Mouse (Mus musculus): ENCODE data around the gene Hey2. TPM values are rescaled to one million over a fixed set of nuclear protein-coding genes. Genes with fewer than 3 reads are reported as not detected.

Gene Hey2
- total RNA-seq (2014; rRNA removed), result 0.18 and 0.40 TPM in 2 replicates
- 0.38 and 0.40 TPM in 2 replicates for polyA plus RNA-seq (2012; rRNA removed)

DNA sequence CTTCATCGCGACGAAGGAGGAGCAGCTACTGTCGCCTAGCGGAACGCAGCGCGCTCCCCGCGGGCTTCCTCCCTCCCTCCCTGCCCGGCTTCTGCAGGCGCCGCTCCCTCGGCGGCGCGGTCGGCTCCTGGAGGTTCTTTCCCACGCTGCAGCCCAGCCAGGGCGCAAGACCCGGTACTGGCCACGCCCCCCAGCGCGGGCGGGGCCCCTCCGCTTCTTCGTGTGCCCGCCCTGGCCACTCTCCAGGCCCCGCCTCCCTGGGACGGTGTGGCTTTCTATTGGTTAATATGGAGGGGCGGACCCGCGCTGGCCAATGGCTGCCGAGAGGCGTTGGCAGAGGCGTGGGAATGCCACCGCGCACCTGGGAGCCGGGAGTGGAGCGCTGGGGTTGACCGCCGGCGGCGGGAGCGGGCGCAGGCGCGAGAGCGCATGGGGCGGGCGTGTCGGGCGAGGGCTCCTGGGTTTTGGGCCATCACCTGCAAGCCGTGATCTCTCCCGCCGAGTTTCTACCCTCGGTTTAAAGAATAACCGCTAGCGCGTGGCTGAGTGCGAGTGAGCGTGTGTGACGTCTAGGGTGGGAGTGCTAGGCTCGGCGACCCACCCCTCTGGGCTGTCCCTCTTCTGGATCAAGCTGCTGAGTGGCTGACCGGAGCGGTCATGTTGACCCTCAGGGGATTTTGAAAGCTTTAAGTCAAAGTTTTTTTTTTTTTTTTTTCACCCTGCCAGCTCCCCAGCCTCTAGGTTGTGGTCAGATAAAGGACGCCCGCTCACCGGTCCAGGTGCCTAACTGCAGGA is at the start of gene Hey2:
Gene Hey2, minus strand, starts transcription at position 159 of the 795 bp plus-strand sequence.
- Histone ChIP-seq H3K4me1 (ENCODE audit: control insufficient read depth, insufficient read depth, low read length) (peaks cover 10% of the 10 kb centered on the region), H3K36me3 (ENCODE audit: control insufficient read depth, insufficient read depth, low read length) (no peaks in the 10 kb centered on the region), H3K27me3 (ENCODE audit: control insufficient read depth, insufficient read depth, low read length) (peaks cover 24% of the 10 kb centered on the region), H3K79me2 (ENCODE audit: control insufficient read depth, insufficient read depth, low read length) (no peaks in the 10 kb centered on the region), H3K27ac (replicated peaks; ENCODE audit: insufficient read depth, low read depth, low read length) (no peak within 1 kb of the TSS), H3K4me3 (ENCODE audit: insufficient read depth, low read depth, low read length) (peak within 1 kb of the TSS; percentile 61), H3K9ac (ENCODE audit: low read depth, low read length) (peak within 1 kb of the TSS; percentile 25)
- DNase-seq (ENCODE audit: extremely low read depth, low read depth, low spot score), result peak; percentile 75
- under 1% methylated on average over 70 of the region's 70 CpGs for WGBS
- TF ChIP-seq CTCF (IDR thresholded peaks at IDR 0.05; ENCODE audit: low read depth, low read length), result no peak
- TF ChIP-seq POLR2A (IDR thresholded peaks at IDR 0.05; ENCODE audit: extremely low read depth, insufficient read depth, low read length), result 0 out of 2 replicates have a peak, but pooled peaks have one; percentile 22

DNA sequence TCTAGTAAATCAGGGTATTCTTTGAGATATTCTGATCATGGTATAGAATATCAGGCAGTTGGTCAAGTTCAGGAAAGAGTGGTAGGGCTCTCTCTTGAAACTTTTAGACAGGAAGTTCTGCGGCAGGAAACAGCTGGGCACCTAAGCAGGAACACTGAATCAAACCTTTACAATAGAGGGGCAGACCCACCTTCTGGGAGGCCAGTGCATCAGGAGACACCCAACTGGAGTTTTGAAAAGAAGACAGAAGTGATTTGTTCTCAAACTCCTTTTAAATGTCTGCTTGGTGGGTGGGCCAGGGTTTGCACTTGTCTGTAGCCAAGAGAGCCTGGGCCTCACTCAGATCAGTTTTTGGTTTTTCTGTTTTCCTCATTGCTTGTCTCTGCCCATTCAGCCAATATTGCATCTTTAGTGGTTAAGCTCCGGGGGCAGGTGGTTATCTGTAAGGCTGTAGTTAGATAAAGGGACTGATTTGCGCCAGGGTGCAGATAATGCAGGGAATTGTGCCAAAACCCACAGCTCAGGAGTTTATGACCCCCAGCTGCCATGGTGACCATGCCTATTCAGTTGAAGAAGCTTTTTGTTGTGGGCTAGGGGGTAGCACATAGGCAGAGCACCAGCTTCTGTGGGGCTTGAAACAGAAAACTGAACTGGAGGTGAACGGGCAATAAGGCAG is 40.6 kb upstream of the Hey2 start:
- H3K27me3 ChIP-seq (ENCODE audit: control insufficient read depth, insufficient read depth, low read length), result no peaks in the 10 kb centered on the region
- WGBS, result 71% methylated on average over 4 of the region's 4 CpGs
- H3K27ac ChIP-seq (replicated peaks; ENCODE audit: insufficient read depth, low read depth, low read length), result no peak overlapping the region
- no peak overlapping the region for H3K9ac ChIP-seq (ENCODE audit: low read depth, low read length)
- no peaks in the 10 kb centered on the region for H3K4me1 ChIP-seq (ENCODE audit: control insufficient read depth, insufficient read depth, low read length)
- H3K79me2 ChIP-seq (ENCODE audit: control insufficient read depth, insufficient read depth, low read length), result no peaks in the 10 kb centered on the region
- no peak for DNase-seq (ENCODE audit: extremely low read depth, low read depth, low spot score)
- TF ChIP-seq CTCF (IDR thresholded peaks at IDR 0.05; ENCODE audit: low read depth, low read length) (no peak), POLR2A (IDR thresholded peaks at IDR 0.05; ENCODE audit: extremely low read depth, insufficient read depth, low read length) (no peak)
- H3K4me3 ChIP-seq (ENCODE audit: insufficient read depth, low read depth, low read length), result no peak overlapping the region
- no peaks in the 10 kb centered on the region for H3K36me3 ChIP-seq (ENCODE audit: control insufficient read depth, insufficient read depth, low read length)

DNA sequence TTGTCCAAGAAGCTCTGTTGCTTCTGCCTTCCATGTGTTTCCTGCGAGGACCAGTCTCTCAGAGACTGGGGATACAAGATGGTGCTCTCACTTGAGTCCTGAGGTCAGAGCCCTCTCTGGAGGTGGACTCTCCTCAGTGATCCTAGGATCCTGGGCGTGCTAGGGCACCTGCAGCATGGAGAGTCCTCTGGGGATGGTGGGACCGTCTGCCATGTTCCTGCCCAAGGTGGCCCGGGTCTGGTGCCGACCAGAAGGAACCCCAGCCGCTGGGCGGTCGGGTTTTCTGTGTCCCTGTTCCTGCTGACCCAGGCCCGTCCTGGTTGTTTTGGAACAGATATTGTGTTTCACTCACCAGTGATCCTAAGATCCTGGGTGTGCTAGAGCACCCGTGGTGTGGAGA is 38.5 kb upstream of the Hey2 start:
- H3K27me3 ChIP-seq (ENCODE audit: control insufficient read depth, insufficient read depth, low read length), result no peaks in the 10 kb centered on the region
- DNase-seq (ENCODE audit: extremely low read depth, low read depth, low spot score), result no peak
- H3K9ac ChIP-seq (ENCODE audit: low read depth, low read length), result no peak overlapping the region
- TF ChIP-seq CTCF (IDR thresholded peaks at IDR 0.05; ENCODE audit: low read depth, low read length), result no peak
- TF ChIP-seq POLR2A (IDR thresholded peaks at IDR 0.05; ENCODE audit: extremely low read depth, insufficient read depth, low read length), result no peak
- H3K4me3 ChIP-seq (ENCODE audit: insufficient read depth, low read depth, low read length), result no peak overlapping the region
- H3K27ac ChIP-seq (replicated peaks; ENCODE audit: insufficient read depth, low read depth, low read length), result no peak overlapping the region
- no peaks in the 10 kb centered on the region for H3K4me1 ChIP-seq (ENCODE audit: control insufficient read depth, insufficient read depth, low read length)
- no peaks in the 10 kb centered on the region for H3K79me2 ChIP-seq (ENCODE audit: control insufficient read depth, insufficient read depth, low read length)
- 85% methylated on average over 10 of the region's 10 CpGs for WGBS
- H3K36me3 ChIP-seq (ENCODE audit: control insufficient read depth, insufficient read depth, low read length), result no peaks in the 10 kb centered on the region

DNA sequence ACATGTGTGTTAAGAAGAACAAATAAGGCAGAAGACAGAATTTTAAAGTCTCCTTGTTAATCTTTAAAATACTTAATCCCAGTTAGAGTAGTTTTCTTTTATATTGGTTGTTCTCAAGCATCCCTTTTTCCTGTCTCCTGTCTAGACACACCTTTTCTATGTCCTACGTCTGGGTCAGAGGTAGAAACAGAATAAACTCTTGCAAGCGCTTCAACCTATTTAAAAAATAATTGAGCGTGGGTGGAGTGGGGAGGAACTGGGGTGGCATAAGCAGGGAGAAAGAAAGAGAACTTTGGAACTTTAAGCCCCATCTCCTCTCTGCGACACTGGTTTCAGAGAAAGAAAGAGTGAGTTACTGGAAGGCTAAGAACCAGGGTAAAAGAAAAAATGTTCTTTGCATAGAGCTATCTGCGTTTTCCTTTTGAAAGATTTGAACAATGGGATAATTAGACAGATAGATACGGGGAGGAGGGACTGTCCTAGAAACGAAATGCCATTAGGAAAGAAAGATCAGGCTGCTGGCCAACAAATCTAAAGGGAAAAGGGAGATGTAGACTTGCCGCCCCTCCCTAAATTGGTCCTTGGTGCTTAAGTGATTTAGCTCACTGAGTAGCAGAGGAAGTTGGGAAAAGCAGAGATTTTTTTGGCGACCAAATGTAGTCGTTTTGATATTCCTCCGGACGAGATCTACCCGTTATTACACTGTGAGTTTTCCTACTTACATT is 2.7 kb upstream of the Hey2 start:
- peaks cover 21% of the 10 kb centered on the region for H3K27me3 ChIP-seq (ENCODE audit: control insufficient read depth, insufficient read depth, low read length)
- no peaks in the 10 kb centered on the region for H3K79me2 ChIP-seq (ENCODE audit: control insufficient read depth, insufficient read depth, low read length)
- H3K4me1 ChIP-seq (ENCODE audit: control insufficient read depth, insufficient read depth, low read length), result peaks cover 10% of the 10 kb centered on the region
- DNase-seq (ENCODE audit: extremely low read depth, low read depth, low spot score), result no peak
- no peak overlapping the region for H3K4me3 ChIP-seq (ENCODE audit: insufficient read depth, low read depth, low read length)
- H3K27ac ChIP-seq (replicated peaks; ENCODE audit: insufficient read depth, low read depth, low read length), result no peak overlapping the region
- WGBS, result 29% methylated on average over 13 of the region's 13 CpGs
- no peaks in the 10 kb centered on the region for H3K36me3 ChIP-seq (ENCODE audit: control insufficient read depth, insufficient read depth, low read length)
- TF ChIP-seq CTCF (IDR thresholded peaks at IDR 0.05; ENCODE audit: low read depth, low read length) (no peak), POLR2A (IDR thresholded peaks at IDR 0.05; ENCODE audit: extremely low read depth, insufficient read depth, low read length) (no peak)
- H3K9ac ChIP-seq (ENCODE audit: low read depth, low read length), result no peak overlapping the region

DNA sequence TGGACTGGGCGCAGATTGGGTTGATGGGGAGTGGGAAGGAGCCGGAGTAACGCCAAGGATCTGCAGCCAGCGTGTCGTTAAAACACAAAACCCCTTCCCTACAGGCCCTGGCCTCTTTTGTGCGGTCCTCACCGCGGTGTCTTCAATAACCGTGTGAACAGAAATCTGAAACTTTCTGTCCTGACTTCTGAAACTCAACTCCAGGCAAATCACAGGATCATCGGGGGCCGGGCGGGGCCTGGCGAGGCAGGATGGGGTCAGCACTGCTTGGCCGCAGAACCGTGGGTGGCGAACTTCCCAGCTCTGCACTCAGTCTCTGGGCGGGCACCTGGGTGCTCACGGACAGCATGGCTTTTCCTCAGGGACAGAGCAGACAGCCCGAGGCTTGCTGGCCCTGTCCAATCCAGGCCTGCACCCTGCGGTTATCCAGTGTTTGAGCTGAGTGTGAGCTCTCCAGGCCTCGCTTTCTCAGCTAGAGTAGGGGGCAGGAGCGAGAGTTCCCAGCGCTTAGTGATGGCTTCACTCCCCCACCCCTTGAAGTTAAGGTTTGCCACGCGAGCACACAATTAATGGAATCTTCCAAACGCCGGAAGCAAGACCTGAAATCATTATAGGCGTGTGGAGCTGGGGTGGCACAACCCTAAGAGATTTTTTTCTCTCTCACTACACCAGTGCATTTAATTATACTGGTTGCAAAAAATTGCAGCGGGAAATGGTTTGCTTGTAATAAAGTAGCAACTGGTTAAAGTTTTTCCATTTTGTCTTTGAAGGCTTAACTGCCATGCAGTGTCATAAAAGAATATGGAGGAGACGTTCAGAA is 1.8 kb upstream of the Hey2 start:
- no peak overlapping the region for H3K9ac ChIP-seq (ENCODE audit: low read depth, low read length)
- WGBS, result 13% methylated on average over 30 of the region's 30 CpGs
- no peak for DNase-seq (ENCODE audit: extremely low read depth, low read depth, low spot score)
- peaks cover 22% of the 10 kb centered on the region for H3K27me3 ChIP-seq (ENCODE audit: control insufficient read depth, insufficient read depth, low read length)
- no peak overlapping the region for H3K27ac ChIP-seq (replicated peaks; ENCODE audit: insufficient read depth, low read depth, low read length)
- no peak for TF ChIP-seq POLR2A (IDR thresholded peaks at IDR 0.05; ENCODE audit: extremely low read depth, insufficient read depth, low read length)
- H3K4me3 ChIP-seq (ENCODE audit: insufficient read depth, low read depth, low read length), result no peak overlapping the region
- H3K36me3 ChIP-seq (ENCODE audit: control insufficient read depth, insufficient read depth, low read length), result no peaks in the 10 kb centered on the region
- H3K79me2 ChIP-seq (ENCODE audit: control insufficient read depth, insufficient read depth, low read length), result no peaks in the 10 kb centered on the region
- peaks cover 10% of the 10 kb centered on the region for H3K4me1 ChIP-seq (ENCODE audit: control insufficient read depth, insufficient read depth, low read length)

All from liver, adult 2 months (tissue).